8 mouse cellular contexts compared by ENCODE assay signal in the genomic region with DNA sequence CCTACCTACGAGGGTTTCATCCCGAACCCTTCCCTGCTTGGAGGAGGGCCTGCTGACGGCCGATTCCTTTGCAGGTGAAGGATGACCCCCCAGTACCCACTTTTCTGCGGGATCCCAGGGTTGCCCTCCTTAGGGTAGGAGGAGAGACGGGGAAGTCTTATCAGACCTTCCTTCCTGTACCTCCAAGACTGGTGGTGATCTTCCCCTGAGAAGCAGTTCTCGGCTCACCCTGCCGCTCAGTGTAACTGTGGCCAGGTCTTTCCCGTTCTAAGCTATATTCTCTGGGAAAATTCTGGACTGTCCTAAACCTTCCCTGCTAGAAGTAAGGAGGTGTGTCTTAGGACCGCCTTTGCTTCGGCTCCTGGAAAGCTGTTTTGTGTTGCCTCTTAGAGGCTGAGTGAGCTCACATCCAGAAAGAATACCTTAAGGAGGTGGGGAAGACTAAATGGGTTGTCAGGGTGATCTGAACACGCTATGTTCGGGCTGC. TPM values are rescaled to one million over a fixed set of nuclear protein-coding genes. Genes with fewer than 3 reads are reported as not detected.
A peak's percentile ranks its signal among the peaks of the same experiment; 100 is the strongest.
DNase-seq lines count a peak whose midpoint lies in the region; ATAC-seq and TF ChIP-seq lines count a peak whose summit lies in the region.

No protein-coding gene starts in this region.

- H3K9ac ChIP-seq in embryonic facial prominence, embryonic 14.5 days (ENCODE audit: low read depth, low read length): peak overlapping the region; percentile 84
- H3K9ac ChIP-seq in intestine, embryonic 16.5 days (ENCODE audit: low read depth, low read length): peak overlapping the region; percentile 89

- peak overlapping the region; percentile 99 for H3K4me3 ChIP-seq in testis, adult 2 months (ENCODE audit: control insufficient read depth, low read depth, low read length)
- peak overlapping the region; percentile 97 for H3K4me3 ChIP-seq in embryonic facial prominence, embryonic 14.5 days (ENCODE audit: low read depth, low read length)
- peak overlapping the region; percentile 73 for H3K4me3 ChIP-seq in intestine, embryonic 16.5 days (ENCODE audit: low read length)
- H3K4me3 ChIP-seq in myocyte: peak overlapping the region; percentile 66

- ATAC-seq in embryonic facial prominence, embryonic 14.5 days (ENCODE audit: low read depth): no peak; the same call in 1 of the 2 replicates
- ATAC-seq in intestine, embryonic 16.5 days: peak; percentile 37

- no peaks in the 10 kb centered on the region; the same call in 1 of the 2 replicates for H3K4me1 ChIP-seq in testis, adult 2 months (ENCODE audit: control insufficient read depth, insufficient read depth, low read length)
- H3K4me1 ChIP-seq in embryonic facial prominence, embryonic 14.5 days (ENCODE audit: control insufficient read depth, insufficient read depth, low read length): peaks cover 20% of the 10 kb centered on the region
- peaks cover 17% of the 10 kb centered on the region for H3K4me1 ChIP-seq in intestine, embryonic 16.5 days (ENCODE audit: control insufficient read depth, insufficient read depth, low read length)

- no peak for TF ChIP-seq POLR2A in testis, adult 2 months (IDR thresholded peaks at IDR 0.05; ENCODE audit: control insufficient read depth, low read depth, low read length)
- no peak for TF ChIP-seq POLR2A in myocyte (IDR thresholded peaks at IDR 0.05; ENCODE audit: insufficient read length, low read depth)

- no peak for TF ChIP-seq CTCF in testis, adult 2 months (IDR thresholded peaks at IDR 0.05; ENCODE audit: control insufficient read depth, insufficient read depth, insufficient replicate concordance, low read depth, low read length)

- WGBS in embryonic facial prominence, embryonic 14.5 days: under 1% methylated on average over 13 of the region's 13 CpGs
- WGBS in intestine, embryonic 16.5 days: under 1% methylated on average over 13 of the region's 13 CpGs

- DNase-seq in testis, postnatal 14 days (ENCODE audit: low spot score): no peak
- DNase-seq in embryonic facial prominence, embryonic 14.5 days (ENCODE audit: low spot score): peak; percentile 65
- no peak for DNase-seq in ovary, postnatal 14 days (ENCODE audit: low spot score)
- no peak for DNase-seq in right cerebral cortex, postnatal 25 days
- DNase-seq in right cerebral cortex, postnatal 4 days: no peak

- peak overlapping the region; percentile 99 for H3K27ac ChIP-seq in testis, adult 2 months (ENCODE audit: control insufficient read depth, insufficient read depth, low read depth, low read length)
- peak overlapping the region; percentile 100 for H3K27ac ChIP-seq in embryonic facial prominence, embryonic 14.5 days (replicated peaks; ENCODE audit: low read depth, low read length)
- peak overlapping the region; percentile 99 for H3K27ac ChIP-seq in intestine, embryonic 16.5 days (ENCODE audit: low read length)

- H3K79me2 ChIP-seq in myocyte (ENCODE audit: control insufficient read depth, insufficient read depth): peaks cover 35% of the 10 kb centered on the region

- no peaks in the 10 kb centered on the region; the same call in 1 of the 2 replicates for H3K27me3 ChIP-seq in testis, adult 2 months (ENCODE audit: control insufficient read depth, insufficient read depth, low read length)
- H3K27me3 ChIP-seq in embryonic facial prominence, embryonic 14.5 days (replicated peaks; ENCODE audit: control insufficient read depth, insufficient read depth, low read length): no peaks in the 10 kb centered on the region
- no peaks in the 10 kb centered on the region for H3K27me3 ChIP-seq in intestine, embryonic 16.5 days (replicated peaks; ENCODE audit: control insufficient read depth, insufficient read depth, low read length)
- H3K27me3 ChIP-seq in myocyte (ENCODE audit: control insufficient read depth, insufficient read depth, insufficient read length): no peaks in the 10 kb centered on the region

- peak overlapping the region; percentile 71 for H3K4me2 ChIP-seq in embryonic facial prominence, embryonic 14.5 days (ENCODE audit: low read depth, low read length)
- peak overlapping the region; percentile 56 for H3K4me2 ChIP-seq in intestine, embryonic 16.5 days (ENCODE audit: low read depth, low read length)
- H3K4me2 ChIP-seq in myocyte (ENCODE audit: low read depth): peak overlapping the region; percentile 91

- H3K9me3 ChIP-seq in embryonic facial prominence, embryonic 14.5 days (ENCODE audit: control insufficient read depth, low read length): no peaks in the 10 kb centered on the region
- no peaks in the 10 kb centered on the region for H3K9me3 ChIP-seq in intestine, embryonic 16.5 days (ENCODE audit: control insufficient read depth, low read length)

- H3ac ChIP-seq in myocyte (ENCODE audit: control insufficient read depth, insufficient read length): peak overlapping the region; percentile 60

- peaks cover 1% of the 10 kb centered on the region; the same call in 1 of the 2 replicates for H3K36me3 ChIP-seq in testis, adult 2 months (ENCODE audit: control insufficient read depth, insufficient read depth, low read length)
- peaks cover 8% of the 10 kb centered on the region; the same call in 1 of the 2 replicates for H3K36me3 ChIP-seq in embryonic facial prominence, embryonic 14.5 days (ENCODE audit: control insufficient read depth, insufficient read depth, low read length)
- H3K36me3 ChIP-seq in intestine, embryonic 16.5 days (ENCODE audit: control insufficient read depth, insufficient read depth, low read length): peaks cover 9% of the 10 kb centered on the region; the same call in 1 of the 2 replicates
- H3K36me3 ChIP-seq in myocyte (ENCODE audit: control insufficient read depth, insufficient read depth): peaks cover 7% of the 10 kb centered on the region

TF ChIP-seq in myocyte, 11 proteins besides CTCF, POLR2A, EP300 and RAD21:
- TF ChIP-seq REST (IDR thresholded peaks at IDR 0.05; ENCODE audit: insufficient read depth, insufficient read length) (no peak), SRF (IDR thresholded peaks at IDR 0.05; ENCODE audit: control insufficient read depth, insufficient read length, low read depth) (no peak), MYOD1 (IDR thresholded peaks at IDR 0.05; ENCODE audit: control insufficient read depth in 1 of 3, insufficient read length in 2 of 3, low read depth in 2 of 3) (no peak), TCF12 (IDR thresholded peaks at IDR 0.05; ENCODE audit: insufficient read depth, poor library complexity, severe bottlenecking) (no peak), E2F4 (IDR thresholded peaks at IDR 0.05; ENCODE audit: insufficient read depth) (no peak), CEBPB (IDR thresholded peaks at IDR 0.05; ENCODE audit: insufficient read depth, poor library complexity, severe bottlenecking) (no peak), MAX (IDR thresholded peaks at IDR 0.05; ENCODE audit: low read depth) (no peak), TCF3 (IDR thresholded peaks at IDR 0.05; ENCODE audit: insufficient read length, low read depth) (no peak), USF1 (IDR thresholded peaks at IDR 0.05; ENCODE audit: low read depth) (no peak), MYOG (IDR thresholded peaks at IDR 0.05; ENCODE audit: control insufficient read depth in 1 of 3, insufficient read depth in 1 of 3, insufficient read length in 2 of 3, low read depth in 2 of 3) (no peak), POLR2AphosphoS2 (IDR thresholded peaks at IDR 0.05; ENCODE audit: insufficient read length, low read depth) (no peak)

RNA-seq across cellular contexts. Expression of a gene that starts 0.5 kb away (rescaled TPM):
- polyA plus RNA-seq in testis, adult 2 months (2012; rRNA removed): 16.3 and 19.2 TPM in 2 replicates
- polyA plus RNA-seq in embryonic facial prominence, embryonic 14.5 days (2014; fragmentation: Nextera tagmentation; extraction: Ambion mirVana): 38.1 and 45.7 TPM in 2 replicates
- polyA plus RNA-seq in intestine, embryonic 16.5 days (2015; fragmentation: Nextera tagmentation; extraction: Ambion mirVana): 62.7 and 70.6 TPM in 2 replicates
- 7.5 TPM for polyA plus RNA-seq in myocyte (2012; fragmentation: generic; extraction: Trizol)

RNA-seq across cellular contexts. Expression of a gene that starts 0.6 kb away (rescaled TPM):
- polyA plus RNA-seq in testis, adult 2 months (2012; rRNA removed): 73.1 and 73.8 TPM in 2 replicates
- polyA plus RNA-seq in embryonic facial prominence, embryonic 14.5 days (2014; fragmentation: Nextera tagmentation; extraction: Ambion mirVana): 16.2 and 16.7 TPM in 2 replicates
- polyA plus RNA-seq in intestine, embryonic 16.5 days (2015; fragmentation: Nextera tagmentation; extraction: Ambion mirVana): 9.3 and 10.8 TPM in 2 replicates
- 17.0 TPM for polyA plus RNA-seq in myocyte (2012; fragmentation: generic; extraction: Trizol)

RNA-seq across cellular contexts. Expression of a gene that starts 22.4 kb away (rescaled TPM):
- polyA plus RNA-seq in testis, adult 2 months (2012; rRNA removed): 0.41 and 0.76 TPM in 2 replicates
- polyA plus RNA-seq in embryonic facial prominence, embryonic 14.5 days (2014; fragmentation: Nextera tagmentation; extraction: Ambion mirVana): 73.2 and 104 TPM in 2 replicates
- 4.6 and 5.4 TPM in 2 replicates for polyA plus RNA-seq in intestine, embryonic 16.5 days (2015; fragmentation: Nextera tagmentation; extraction: Ambion mirVana)
- polyA plus RNA-seq in myocyte (2012; fragmentation: generic; extraction: Trizol): 122 TPM

RNA-seq across cellular contexts. Expression of a gene that starts 41.0 kb away (rescaled TPM):
- polyA plus RNA-seq in testis, adult 2 months (2012; rRNA removed): not detected in 2 replicates
- 2.6 and 2.9 TPM in 2 replicates for polyA plus RNA-seq in embryonic facial prominence, embryonic 14.5 days (2014; fragmentation: Nextera tagmentation; extraction: Ambion mirVana)
- 4.5 and 4.7 TPM in 2 replicates for polyA plus RNA-seq in intestine, embryonic 16.5 days (2015; fragmentation: Nextera tagmentation; extraction: Ambion mirVana)
- polyA plus RNA-seq in myocyte (2012; fragmentation: generic; extraction: Trizol): not detected

RNA-seq across cellular contexts. Expression of a gene that starts 44.4 kb away (rescaled TPM):
- polyA plus RNA-seq in testis, adult 2 months (2012; rRNA removed): 0.73 and 1.4 TPM in 2 replicates
- 0.08 and 0.13 TPM in 2 replicates for polyA plus RNA-seq in embryonic facial prominence, embryonic 14.5 days (2014; fragmentation: Nextera tagmentation; extraction: Ambion mirVana)
- 47.2 and 49.3 TPM in 2 replicates for polyA plus RNA-seq in intestine, embryonic 16.5 days (2015; fragmentation: Nextera tagmentation; extraction: Ambion mirVana)
- polyA plus RNA-seq in myocyte (2012; fragmentation: generic; extraction: Trizol): not detected

Comparison
In these comparisons a context has a peak if more than half of its experiments do, and no peak if none do; other contexts are left out.
1. RNA of a gene that starts 22.4 kb away (polyA plus RNA-seq): 122 TPM in myocyte (single experiment) and 73.2 to 104 TPM in embryonic facial prominence, embryonic 14.5 days; 4.6 to 5.4 TPM in intestine, embryonic 16.5 days and 0.41 to 0.76 TPM in testis, adult 2 months; every median in the first group is over 10 times any median in the second.
2. Peak in every context shown above with its lines, with median percentiles within 50 percentile points of each other: H3K27ac ChIP-seq, H3K4me3 ChIP-seq and H3K4me2 ChIP-seq.